Mouse (Mus musculus) cerebellum, adult 2 months (tissue): Measurements from ENCODE around the gene Ppp1r13b. TPM values are rescaled to one million over a fixed set of nuclear protein-coding genes. Genes with fewer than 3 reads are reported as not detected.

Experiments
- DNase-seq, 2 experiments: peaks; one replicate each; pipeline ENCODE4 v3.0.0; 2021
- H3K27ac ChIP-seq: fragments of 200-500 bp; 2 replicates; pipeline ENCODE4 v1.5.1; 2012; ENCODE audit warnings: low read length, control low read depth, inconsistent platforms; ENCODE audit not compliant: insufficient read depth
- H3K27me3 ChIP-seq: fragments of 200-500 bp; 2 replicates; pipeline ENCODE4 v1.6.1; 2012; ENCODE audit warnings: inconsistent platforms, mild to moderate bottlenecking, low read length, moderate library complexity; ENCODE audit not compliant: control insufficient read depth, insufficient read depth
- H3K4me1 ChIP-seq: fragments of 200-500 bp; 2 replicates; pipeline ENCODE4 v1.6.1; 2011; ENCODE audit warnings: low read length; ENCODE audit not compliant: control insufficient read depth, insufficient read depth
- H3K4me3 ChIP-seq: fragments of 200-500 bp; replicated peaks from 2 replicates; pipeline ENCODE3; 2011; ENCODE audit warnings: mild to moderate bottlenecking, low read depth, low read length, control low read depth; ENCODE audit not compliant: insufficient read depth
- CTCF ChIP-seq: fragments of 200-500 bp; IDR thresholded peaks from 2 replicates; pipeline ENCODE4 v1.5.1; 2011; ENCODE audit warnings: low read depth, mild to moderate bottlenecking, control low read depth, low read length, moderate library complexity, borderline replicate concordance; ENCODE audit not compliant: insufficient read depth
- POLR2A ChIP-seq: fragments of 200-500 bp; IDR thresholded peaks from 2 replicates; pipeline ENCODE4 v1.6.1; 2011; ENCODE audit warnings: low read length, control low read depth, borderline replicate concordance; ENCODE audit not compliant: insufficient read depth
- WGBS: fragments of 180-500 bp; shearing (Covaris S2); methylation state at CpG from one replicate; pipeline ENCODE4 v1.1.7; 2018; 5-methylcytosine and 5-hydroxymethylcytosine counted together
- polyA plus RNA-seq: library from polyadenylated mRNA; depleted of rRNA; stranded (reverse); fragments of >200 nt; gene quantifications from 2 replicates; pipeline ENCODE4 v1.2.3, GENCODE M21; 2012

Gene Ppp1r13b
- polyA plus RNA-seq, 1 experiment = 38.4 TPM

DNA sequence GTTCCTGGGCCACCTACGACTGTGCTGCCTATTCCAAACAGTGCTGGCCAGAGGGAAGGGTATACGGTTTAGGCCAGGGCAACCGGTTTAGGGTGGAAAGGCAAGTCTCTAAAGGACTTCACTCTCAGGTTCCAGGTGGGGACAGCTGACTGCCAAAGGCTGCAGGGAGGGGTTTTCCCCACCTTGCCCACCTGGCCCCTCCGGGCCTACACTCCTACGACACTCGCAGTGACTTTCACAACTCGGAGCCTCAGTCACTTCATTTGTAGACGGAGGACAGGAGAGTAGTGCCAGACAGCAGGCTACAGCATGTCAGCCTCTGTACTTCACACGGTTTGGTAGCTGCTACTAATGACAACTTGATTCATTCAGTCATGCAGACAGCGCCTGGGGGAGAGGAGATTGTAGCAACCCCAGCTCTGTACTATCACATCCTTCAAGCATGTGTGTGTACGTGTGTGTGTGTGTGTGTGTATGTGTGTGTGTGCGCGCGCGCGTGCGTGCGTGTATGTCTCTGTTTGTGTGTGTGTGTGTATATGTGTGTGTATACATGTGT lies 20.6 kb upstream of the Ppp1r13b start:
- peaks cover 27% of the 10 kb centered on the region for H3K4me1 ChIP-seq
- no peaks in the 10 kb centered on the region for H3K27me3 ChIP-seq
- 84% methylated on average over 18 of the region's 18 CpGs for WGBS
- no peak for TF ChIP-seq POLR2A
- TF ChIP-seq CTCF = no peak
- no peak overlapping the region for H3K4me3 ChIP-seq
- no peak for DNase-seq
- no peak overlapping the region for H3K27ac ChIP-seq

- TF ChIP-seq CTCF = no peak
- TF ChIP-seq POLR2A = no peak
- Histone ChIP-seq H3K27me3 (no peaks in the 10 kb centered on the region), H3K27ac (no peak overlapping the region), H3K4me3 (no peak overlapping the region), H3K4me1 (peaks cover 20% of the 10 kb centered on the region)
- peak in 1 of 2 experiments; percentile 39 for DNase-seq
- WGBS = 25% methylated on average over 1 of the region's 1 CpGs
These were observed 19.4 kb upstream of the Ppp1r13b start for GRCm38 (mm10) chr12:111927338-111927737.

GRCm38 (mm10) chr12:111923117-111923516 lies 15.2 kb upstream of the Ppp1r13b start:
- TF ChIP-seq POLR2A = no peak
- no peak for TF ChIP-seq CTCF
- DNase-seq = no peak
- no peaks in the 10 kb centered on the region for H3K27me3 ChIP-seq
- H3K4me1 ChIP-seq = peaks cover 24% of the 10 kb centered on the region
- no peak overlapping the region for H3K27ac ChIP-seq
- WGBS = 84% methylated on average over 6 of the region's 6 CpGs
- H3K4me3 ChIP-seq = no peak overlapping the region

DNA sequence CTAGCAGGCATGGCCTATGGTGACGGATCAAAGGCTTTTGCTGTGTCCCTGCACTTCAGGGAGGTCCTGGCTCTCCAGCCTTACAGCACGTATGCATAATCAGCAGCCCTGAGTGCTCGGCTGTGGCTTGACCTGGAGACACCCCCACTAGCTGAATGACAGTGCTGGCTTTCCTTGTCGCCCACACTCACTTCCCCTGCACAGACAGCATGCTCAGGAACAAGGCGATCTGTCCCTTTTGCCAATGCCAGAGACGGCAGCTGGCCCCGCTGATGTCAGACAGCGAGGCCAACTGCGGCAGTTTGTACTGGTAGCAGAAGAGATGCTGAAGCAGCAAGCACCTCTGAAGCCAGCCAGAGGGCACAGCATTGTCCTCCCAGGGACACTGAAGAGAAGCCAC lies 12.1 kb upstream of the Ppp1r13b start:
- Histone ChIP-seq H3K27me3 (no peaks in the 10 kb centered on the region), H3K27ac (peak overlapping the region; percentile 85), H3K4me1 (peaks cover 18% of the 10 kb centered on the region), H3K4me3 (no peak overlapping the region)
- 6% methylated on average over 9 of the region's 9 CpGs for WGBS
- peak; percentile 74 to 84 for DNase-seq
- TF ChIP-seq CTCF (peak; percentile 10; the same call in 1 of the 2 replicates), POLR2A (peak; percentile 45; the same call in 1 of the 2 replicates)

DNA sequence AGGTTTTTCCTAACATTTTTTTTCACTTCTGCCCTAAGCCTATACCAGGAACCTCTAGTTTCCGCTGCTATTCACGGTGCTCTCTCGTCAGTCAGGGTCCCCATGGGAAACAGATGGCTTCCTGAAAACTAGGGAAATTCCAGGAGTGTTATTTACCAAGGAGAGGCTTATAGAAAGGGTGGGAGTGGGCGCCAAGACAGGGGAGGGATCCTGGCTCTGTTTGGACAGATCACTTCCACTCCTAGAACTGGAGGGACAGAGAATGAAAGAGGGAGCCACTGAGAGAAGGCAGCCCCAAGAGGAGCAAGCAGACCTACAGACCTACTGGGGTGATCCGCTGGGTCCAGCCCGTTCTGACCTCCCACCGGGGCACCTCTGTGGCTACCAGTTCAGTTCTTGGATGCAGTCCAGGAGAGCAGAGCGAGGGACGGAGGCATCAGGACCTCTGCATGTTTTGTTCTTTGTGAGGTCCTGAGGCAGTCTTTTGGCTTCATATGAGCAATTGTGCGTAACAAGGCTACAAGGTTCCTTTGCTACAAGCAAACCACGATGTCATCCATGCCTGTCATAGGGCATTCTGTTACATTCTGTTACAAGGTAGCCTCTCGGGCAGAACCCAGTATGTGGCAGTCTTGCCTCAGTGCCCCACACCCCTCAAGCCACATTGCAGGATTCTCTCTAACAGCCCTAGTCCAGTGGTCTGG lies 8.8 kb upstream of the Ppp1r13b start:
- H3K27ac ChIP-seq = no peak overlapping the region
- 47% methylated on average over 12 of the region's 12 CpGs for WGBS

GRCm38 (mm10) chr12:111915781-111916180 lies 7.9 kb upstream of the Ppp1r13b start:
- Histone ChIP-seq H3K27ac (no peak overlapping the region), H3K27me3 (no peaks in the 10 kb centered on the region), H3K4me1 (peaks cover 18% of the 10 kb centered on the region), H3K4me3 (no peak overlapping the region)
- WGBS = 75% methylated on average over 6 of the region's 6 CpGs
- TF ChIP-seq CTCF (no peak), POLR2A (no peak)
- DNase-seq = no peak

More for the DNA sequence above, 8.8 kb upstream of the Ppp1r13b start:
- TF ChIP-seq CTCF (no peak), POLR2A (no peak)
- H3K27me3 ChIP-seq = no peaks in the 10 kb centered on the region
- peaks cover 18% of the 10 kb centered on the region for H3K4me1 ChIP-seq
- no peak for DNase-seq
- no peak overlapping the region for H3K4me3 ChIP-seq

- no peak for DNase-seq
- 84% methylated on average over 3 of the region's 3 CpGs for WGBS
- H3K4me3 ChIP-seq = no peak overlapping the region
- H3K4me1 ChIP-seq = peaks cover 4% of the 10 kb centered on the region
- no peaks in the 10 kb centered on the region for H3K27me3 ChIP-seq
- TF ChIP-seq CTCF (no peak), POLR2A (no peak)
- H3K27ac ChIP-seq = no peak overlapping the region
These were observed 6.1 kb upstream of the Ppp1r13b start for GRCm38 (mm10) chr12:111914031-111914430.

DNA sequence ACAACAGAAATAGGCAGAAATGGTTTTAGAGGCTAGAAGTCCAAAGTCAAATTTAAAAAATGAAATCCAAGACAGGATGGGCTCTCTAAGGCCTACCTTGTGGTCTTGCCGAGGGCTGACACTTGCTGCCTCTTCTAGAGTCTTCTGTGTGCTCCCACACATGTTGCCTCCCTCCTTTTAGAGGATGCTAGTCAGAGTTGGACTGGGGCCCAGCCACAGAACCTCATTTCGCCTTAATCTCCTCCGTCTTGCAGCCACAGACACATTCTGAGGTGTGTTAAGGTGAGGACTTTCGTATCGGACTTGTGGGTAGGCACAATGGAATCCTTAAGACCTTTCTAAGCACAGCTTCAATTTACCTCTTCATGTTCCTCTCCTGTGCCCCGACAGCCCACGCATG lies 4.9 kb upstream of the Ppp1r13b start:
- DNase-seq = no peak

More for the DNA sequence above, 4.9 kb upstream of the Ppp1r13b start:
- Histone ChIP-seq H3K27me3 (no peaks in the 10 kb centered on the region), H3K4me1 (peaks cover 2% of the 10 kb centered on the region; the same call in 1 of the 2 replicates), H3K4me3 (no peak overlapping the region), H3K27ac (no peak overlapping the region)
- WGBS = 81% methylated on average over 7 of the region's 7 CpGs
- TF ChIP-seq CTCF (no peak), POLR2A (no peak)
